Mouse (Mus musculus) midbrain, embryonic 12.5 days (tissue): Measurements from ENCODE around the gene Cab39l. TPM values are rescaled to one million over a fixed set of nuclear protein-coding genes. Genes with fewer than 3 reads are reported as not detected.

Experiments used
- ATAC-seq: fragments of 200-750 bp; cut with Nextera tagmentation; 2 replicates; pipeline ENCODE4 v1.8.0; 2017; ENCODE audit warnings: low read depth, moderate TSS enrichment, moderate library complexity; ENCODE audit not compliant: low FRiP score
- H3K27ac ChIP-seq: fragments of 300-500 bp; sonication (generic); replicated peaks from 2 replicates; pipeline ENCODE4 v1.5.1; 2016; ENCODE audit warnings: mild to moderate bottlenecking
- H3K27me3 ChIP-seq: fragments of 300-500 bp; sonication (generic); 2 replicates; pipeline ENCODE4 v1.6.1; 2016; ENCODE audit warnings: mild to moderate bottlenecking
- H3K36me3 ChIP-seq: fragments of 300-500 bp; sonication (generic); 2 replicates; pipeline ENCODE4 v1.6.1; 2016
- H3K4me1 ChIP-seq: fragments of 300-500 bp; sonication (generic); 2 replicates; pipeline ENCODE4 v1.6.1; 2016
- H3K4me2 ChIP-seq: fragments of 300-500 bp; sonication (generic); replicated peaks from 2 replicates; pipeline ENCODE4 v1.6.1; 2016; ENCODE audit warnings: mild to moderate bottlenecking, moderate library complexity
- H3K4me3 ChIP-seq: fragments of 300-500 bp; sonication (generic); 2 replicates; pipeline ENCODE4 v1.5.1; 2016; ENCODE audit warnings: mild to moderate bottlenecking
- H3K9ac ChIP-seq: fragments of 300-500 bp; sonication (generic); replicated peaks from 2 replicates; pipeline ENCODE4 v1.6.1; 2016; ENCODE audit warnings: mild to moderate bottlenecking, moderate library complexity
- H3K9me3 ChIP-seq: fragments of 300-500 bp; sonication (generic); 2 replicates; pipeline ENCODE4 v1.6.1; 2016; ENCODE audit warnings: mild to moderate bottlenecking
- WGBS: fragments of 180-500 bp; shearing (Covaris S2); methylation state at CpG from one replicate; pipeline ENCODE4 v1.1.7; 2016; 5-methylcytosine and 5-hydroxymethylcytosine counted together
- polyA plus RNA-seq: library from polyadenylated mRNA; unstranded; fragments of >200 nt; fragmentation: Nextera tagmentation; extraction: Ambion mirVana; gene quantifications from 2 replicates; pipeline ENCODE4 v1.2.1, GENCODE M21; 2016

The Cab39l gene
- polyA plus RNA-seq, 1 experiment from 2014 or later: 33.2 TPM

DNA sequence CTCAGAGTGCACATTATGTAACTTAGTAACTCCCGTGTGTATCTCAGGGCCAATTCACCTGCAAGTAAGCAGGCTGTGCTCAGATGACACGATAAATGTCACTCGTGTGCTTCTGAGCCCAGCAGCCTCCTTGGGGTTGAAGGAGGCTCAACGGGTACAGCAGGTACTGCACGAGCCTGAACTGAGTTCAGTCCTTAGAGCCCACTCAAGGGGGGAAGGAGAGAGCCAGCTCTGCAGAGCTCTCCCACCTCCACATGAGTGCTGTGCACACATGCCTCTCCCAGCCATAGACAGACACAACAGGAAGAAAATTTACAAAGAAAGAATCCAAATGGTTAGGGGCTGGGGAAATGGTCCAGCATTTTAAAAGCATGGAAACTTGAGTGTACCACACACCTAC, 85.1 kb downstream of the Cab39l start:
- Histone ChIP-seq H3K9ac (no peak overlapping the region), H3K27me3 (no peaks in the 10 kb centered on the region), H3K9me3 (no peaks in the 10 kb centered on the region), H3K36me3 (no peaks in the 10 kb centered on the region), H3K4me3 (no peak overlapping the region), H3K4me2 (no peak overlapping the region), H3K4me1 (no peaks in the 10 kb centered on the region), H3K27ac (no peak overlapping the region)
- WGBS: 92% methylated on average over 5 of the region's 5 CpGs
- ATAC-seq: no peak

GRCm38 (mm10) chr14:59530801-59531200, 90.0 kb downstream of the Cab39l start:
- no peak overlapping the region for H3K9ac ChIP-seq
- H3K36me3 ChIP-seq: no peaks in the 10 kb centered on the region
- no peak for ATAC-seq
- H3K4me1 ChIP-seq: no peaks in the 10 kb centered on the region
- no peak overlapping the region for H3K4me3 ChIP-seq
- H3K9me3 ChIP-seq: no peaks in the 10 kb centered on the region
- H3K27ac ChIP-seq: no peak overlapping the region
- 77% methylated on average over 1 of the region's 1 CpGs for WGBS
- H3K4me2 ChIP-seq: no peak overlapping the region
- H3K27me3 ChIP-seq: no peaks in the 10 kb centered on the region

DNA sequence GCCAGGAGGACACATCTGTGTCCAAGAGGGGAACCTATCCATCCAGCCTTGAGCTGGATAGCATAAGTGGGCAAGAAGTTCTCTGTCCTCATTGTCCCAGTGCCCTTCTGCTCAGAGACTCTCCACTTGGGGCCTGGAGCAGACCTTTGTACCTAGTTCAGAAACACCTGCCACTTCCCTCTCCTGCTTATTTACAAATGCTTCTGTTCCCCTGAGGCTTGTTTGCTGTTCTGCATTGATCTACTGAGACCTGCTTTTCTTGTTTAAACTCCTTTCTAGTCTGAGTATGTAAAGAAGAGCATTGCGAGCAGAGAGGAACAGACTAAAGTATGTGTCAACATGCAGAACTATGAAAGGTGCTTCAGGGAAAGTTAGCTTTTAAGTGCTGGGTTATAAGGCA, 92.2 kb downstream of the Cab39l start:
- Histone ChIP-seq H3K36me3 (no peaks in the 10 kb centered on the region), H3K4me3 (no peak overlapping the region), H3K4me2 (no peak overlapping the region), H3K4me1 (no peaks in the 10 kb centered on the region), H3K27me3 (no peaks in the 10 kb centered on the region), H3K9ac (no peak overlapping the region), H3K9me3 (no peaks in the 10 kb centered on the region), H3K27ac (no peak overlapping the region)
- 73% methylated on average over 1 of the region's 1 CpGs for WGBS
- no peak for ATAC-seq

DNA sequence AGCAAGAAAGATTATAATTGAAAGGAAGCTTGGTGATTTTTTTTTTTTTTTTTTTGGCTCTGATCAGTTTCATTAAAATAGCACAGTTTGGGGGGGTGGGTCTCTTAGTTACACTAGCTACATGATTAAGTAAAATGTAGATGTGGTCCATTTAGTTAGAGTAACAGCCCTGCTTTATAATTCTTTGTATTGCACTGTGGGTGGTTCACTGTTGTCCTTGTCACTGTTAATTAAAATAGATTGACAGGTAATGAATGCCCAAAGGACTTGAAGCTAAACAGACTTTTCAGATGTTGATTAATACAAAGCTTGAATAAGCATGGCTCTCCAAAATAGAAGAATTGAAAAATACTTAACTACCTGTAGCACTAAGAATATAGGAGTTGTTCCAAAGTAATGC, 93.1 kb downstream of the Cab39l start:
- no peak overlapping the region for H3K9ac ChIP-seq
- no peaks in the 10 kb centered on the region for H3K27me3 ChIP-seq
- H3K36me3 ChIP-seq: no peaks in the 10 kb centered on the region
- no peak overlapping the region for H3K27ac ChIP-seq
- H3K9me3 ChIP-seq: no peaks in the 10 kb centered on the region
- no peak overlapping the region for H3K4me3 ChIP-seq
- no peak overlapping the region for H3K4me2 ChIP-seq
- H3K4me1 ChIP-seq: no peaks in the 10 kb centered on the region
- no peak for ATAC-seq

GRCm38 (mm10) chr14:59537829-59538432, 97.2 kb downstream of the Cab39l start:
- H3K4me1 ChIP-seq: no peaks in the 10 kb centered on the region
- no peak for ATAC-seq

GRCm38 (mm10) chr14:59540230-59540629, 99.5 kb downstream of the Cab39l start:
- ATAC-seq: no peak
- Histone ChIP-seq H3K27ac (no peak overlapping the region), H3K9ac (no peak overlapping the region), H3K4me1 (no peaks in the 10 kb centered on the region), H3K27me3 (no peaks in the 10 kb centered on the region), H3K4me2 (no peak overlapping the region), H3K4me3 (no peak overlapping the region), H3K9me3 (no peaks in the 10 kb centered on the region), H3K36me3 (no peaks in the 10 kb centered on the region)
- 87% methylated on average over 2 of the region's 2 CpGs for WGBS

More at GRCm38 (mm10) chr14:59537829-59538432, 97.2 kb downstream of the Cab39l start:
- H3K9ac ChIP-seq: no peak overlapping the region
- H3K4me2 ChIP-seq: no peak overlapping the region
- H3K9me3 ChIP-seq: no peaks in the 10 kb centered on the region
- no peaks in the 10 kb centered on the region for H3K36me3 ChIP-seq
- whole genome bisulfite sequencing: 89% methylated on average over 4 of the region's 4 CpGs
- no peak overlapping the region for H3K4me3 ChIP-seq
- H3K27ac ChIP-seq: no peak overlapping the region
- H3K27me3 ChIP-seq: no peaks in the 10 kb centered on the region

GRCm38 (mm10) chr14:59540761-59541160, 100.0 kb downstream of the Cab39l start:
- Histone ChIP-seq H3K9me3 (no peaks in the 10 kb centered on the region), H3K27ac (no peak overlapping the region), H3K27me3 (no peaks in the 10 kb centered on the region), H3K4me2 (no peak overlapping the region), H3K9ac (no peak overlapping the region), H3K4me1 (no peaks in the 10 kb centered on the region), H3K36me3 (no peaks in the 10 kb centered on the region), H3K4me3 (no peak overlapping the region)
- 83% methylated on average over 6 of the region's 6 CpGs for WGBS
- no peak for ATAC-seq

- Histone ChIP-seq H3K36me3 (no peaks in the 10 kb centered on the region), H3K9ac (no peak overlapping the region), H3K4me3 (no peak overlapping the region), H3K4me1 (no peaks in the 10 kb centered on the region), H3K4me2 (no peak overlapping the region), H3K27ac (no peak overlapping the region), H3K9me3 (no peaks in the 10 kb centered on the region), H3K27me3 (no peaks in the 10 kb centered on the region)
- no peak for ATAC-seq
- 86% methylated on average over 3 of the region's 3 CpGs for WGBS
Measured at GRCm38 (mm10) chr14:59543158-59543826, 102.5 kb downstream of the Cab39l start.

DNA sequence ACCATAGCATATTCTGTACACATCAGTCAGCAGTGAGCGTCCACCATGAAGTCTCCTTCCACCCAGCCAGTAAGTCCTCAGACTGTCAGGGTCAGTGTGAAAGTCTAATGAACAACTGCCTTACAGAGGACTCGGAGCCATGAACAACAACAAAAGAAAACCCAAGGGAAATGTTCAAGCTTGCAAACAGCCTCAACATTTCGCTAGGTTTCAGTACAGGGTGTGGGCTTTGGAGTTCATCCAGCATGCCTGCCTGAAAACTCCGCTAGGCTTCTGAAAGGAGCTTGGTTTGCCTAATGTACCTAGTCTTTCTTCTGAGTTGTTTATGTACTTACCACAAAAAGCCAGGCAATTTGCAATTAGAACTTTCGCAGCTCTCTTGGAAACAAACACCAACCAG, 103.2 kb downstream of the Cab39l start:
- Histone ChIP-seq H3K9ac (no peak overlapping the region), H3K4me2 (no peak overlapping the region), H3K36me3 (no peaks in the 10 kb centered on the region), H3K4me1 (no peaks in the 10 kb centered on the region), H3K9me3 (no peaks in the 10 kb centered on the region), H3K27ac (no peak overlapping the region), H3K4me3 (no peak overlapping the region), H3K27me3 (no peaks in the 10 kb centered on the region)
- ATAC-seq: no peak
- 81% methylated on average over 5 of the region's 5 CpGs for WGBS

- no peaks in the 10 kb centered on the region for H3K4me1 ChIP-seq
- 80% methylated on average over 7 of the region's 7 CpGs for WGBS
- H3K9me3 ChIP-seq: no peaks in the 10 kb centered on the region
- H3K27ac ChIP-seq: no peak overlapping the region
- no peaks in the 10 kb centered on the region for H3K27me3 ChIP-seq
- ATAC-seq: no peak
- H3K9ac ChIP-seq: no peak overlapping the region
- H3K36me3 ChIP-seq: no peaks in the 10 kb centered on the region
- H3K4me2 ChIP-seq: no peak overlapping the region
- H3K4me3 ChIP-seq: no peak overlapping the region
Measured at GRCm38 (mm10) chr14:59546162-59546880, 105.5 kb downstream of the Cab39l start.

DNA sequence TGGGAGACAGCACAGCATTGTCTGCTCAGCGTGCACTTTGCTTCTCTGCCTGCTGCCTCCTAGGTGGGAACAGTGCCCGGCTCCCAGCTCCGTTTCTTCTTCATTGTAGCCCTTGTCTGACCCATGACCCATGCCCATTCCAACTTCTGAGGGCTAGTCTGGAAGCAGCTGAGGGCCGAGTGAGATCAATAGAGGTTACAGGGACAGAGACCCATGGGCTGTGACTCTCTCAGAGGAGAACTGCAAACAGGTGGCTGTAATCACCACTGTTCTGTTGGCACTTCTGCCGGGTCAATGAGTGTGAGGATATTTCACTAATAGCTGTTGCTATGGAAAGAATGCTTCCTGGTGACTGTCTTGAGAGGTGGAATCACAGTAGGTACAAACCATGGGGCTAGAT, 106.8 kb downstream of the Cab39l start:
- Histone ChIP-seq H3K4me2 (no peak overlapping the region), H3K4me1 (no peaks in the 10 kb centered on the region), H3K27ac (no peak overlapping the region), H3K9me3 (no peaks in the 10 kb centered on the region), H3K27me3 (no peaks in the 10 kb centered on the region), H3K9ac (no peak overlapping the region), H3K36me3 (no peaks in the 10 kb centered on the region), H3K4me3 (no peak overlapping the region)
- 57% methylated on average over 5 of the region's 5 CpGs for WGBS
- no peak for ATAC-seq

DNA sequence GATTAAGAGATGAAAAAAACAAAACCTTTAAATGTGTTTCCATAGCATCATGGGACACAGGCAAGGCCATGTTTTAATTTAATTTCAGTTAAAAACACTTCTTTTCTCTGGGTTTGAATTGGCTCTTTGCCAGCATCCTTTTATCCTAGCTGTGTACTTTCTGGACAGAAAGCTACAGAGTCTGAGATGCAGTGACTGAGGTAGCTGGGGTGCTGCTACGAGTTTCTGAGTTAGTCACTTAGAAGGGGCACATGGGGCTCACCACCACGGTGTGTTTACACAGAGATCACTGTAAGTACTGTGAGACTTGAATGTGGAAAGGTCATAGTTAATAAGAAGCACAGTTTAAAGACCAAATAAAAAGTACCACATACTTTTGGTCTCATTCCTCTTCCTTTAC, 107.8 kb downstream of the Cab39l start:
- Histone ChIP-seq H3K27me3 (no peaks in the 10 kb centered on the region), H3K4me1 (no peaks in the 10 kb centered on the region), H3K4me3 (no peak overlapping the region), H3K9me3 (no peaks in the 10 kb centered on the region), H3K9ac (no peak overlapping the region), H3K27ac (no peak overlapping the region), H3K4me2 (no peak overlapping the region), H3K36me3 (no peaks in the 10 kb centered on the region)
- no peak for ATAC-seq
- 69% methylated on average over 2 of the region's 2 CpGs for WGBS
